Mouse (Mus musculus): Measurements from ENCODE around the gene Tspo2. TPM values are rescaled to one million over a fixed set of nuclear protein-coding genes. Genes with fewer than 3 reads are reported as not detected.

Gene Tspo2
- total RNA-seq (2023): not detected

DNA sequence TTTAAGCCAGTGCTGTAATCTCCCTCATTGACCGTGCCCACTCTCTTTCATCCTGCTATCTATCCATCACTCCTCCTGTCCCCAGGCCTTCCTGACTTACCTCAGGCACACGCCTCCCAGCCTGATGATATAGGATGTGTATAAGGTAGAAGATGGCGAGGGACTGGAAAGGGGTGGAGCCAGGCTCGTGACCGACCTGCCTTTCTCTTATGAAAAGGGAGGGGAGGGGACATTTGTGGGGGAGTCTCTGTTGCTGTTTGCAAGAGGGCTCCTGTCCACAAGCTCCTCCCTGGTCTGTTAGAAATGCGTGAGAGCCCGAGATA, at the start of gene Tspo2:
TSS of gene Tspo2 (minus strand) at position 170 of the 323 bp plus-strand sequence.

DNA sequence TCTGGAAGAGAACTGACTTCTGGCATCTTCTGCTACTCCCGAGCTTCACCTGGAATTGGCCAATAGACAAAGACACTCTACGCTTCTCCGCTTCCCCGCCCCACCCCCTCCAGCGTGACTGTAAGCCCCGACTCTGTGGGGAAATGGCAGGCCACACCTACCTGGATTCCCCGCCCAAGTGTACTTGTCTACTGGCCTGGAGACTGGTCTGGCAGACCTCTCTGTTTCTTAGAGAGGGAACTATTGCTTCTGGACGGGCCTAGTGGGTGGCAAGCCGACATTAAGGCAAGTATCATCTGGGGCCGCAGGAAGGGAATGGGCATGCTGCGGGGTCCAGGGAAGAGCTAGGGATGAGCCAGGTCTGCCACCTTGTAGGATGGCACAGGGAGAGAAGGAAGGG, 3.4 kb upstream of the Tspo2 start, which contains the start of gene Unc5cl:
TSS of gene Unc5cl (plus strand) at position 214 of the 400 bp plus-strand sequence.

DNA sequence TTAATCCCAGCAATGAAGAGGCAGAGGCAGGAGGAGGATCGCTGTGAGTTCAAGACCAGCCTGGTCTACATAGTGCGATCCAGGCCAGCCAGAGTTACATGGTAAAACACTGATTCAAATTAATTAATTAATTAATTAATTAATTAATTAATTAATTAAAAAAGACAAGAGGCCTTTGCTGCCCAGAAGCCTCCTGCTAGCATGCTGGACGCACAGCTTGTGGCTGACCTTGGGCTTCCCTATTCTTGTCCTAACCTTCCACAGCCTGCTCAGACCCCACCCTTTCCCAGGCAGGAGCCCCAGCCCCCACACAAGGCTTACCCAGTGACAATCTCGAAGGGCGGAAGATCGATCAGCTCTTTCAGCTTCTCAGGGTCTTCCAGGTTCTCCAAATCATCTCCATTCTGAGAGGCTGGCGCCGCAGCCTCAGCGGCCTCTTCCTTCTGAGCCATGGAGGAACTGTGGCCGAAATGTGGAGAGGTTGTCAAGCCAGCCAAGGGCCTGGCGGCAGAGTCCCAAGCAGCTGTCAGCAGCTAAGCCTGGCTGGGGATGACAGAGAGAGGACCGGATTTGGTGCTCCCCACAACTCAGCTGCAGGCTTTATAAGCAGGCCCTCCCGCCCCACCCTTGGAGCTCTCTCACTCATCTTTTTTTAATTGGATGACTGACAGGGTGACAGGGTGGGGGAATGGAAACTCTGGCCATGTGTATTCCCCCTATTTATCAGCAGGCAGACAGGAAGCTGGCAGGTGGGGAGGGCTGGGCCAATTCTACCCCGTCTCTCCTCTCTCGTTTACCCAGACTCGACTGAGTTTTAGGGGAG, 19.0 kb downstream of the Tspo2 start, which contains the start of gene Apobec2:
TSS of gene Apobec2 (minus strand) at position 773 of the 823 bp plus-strand sequence.

DNA sequence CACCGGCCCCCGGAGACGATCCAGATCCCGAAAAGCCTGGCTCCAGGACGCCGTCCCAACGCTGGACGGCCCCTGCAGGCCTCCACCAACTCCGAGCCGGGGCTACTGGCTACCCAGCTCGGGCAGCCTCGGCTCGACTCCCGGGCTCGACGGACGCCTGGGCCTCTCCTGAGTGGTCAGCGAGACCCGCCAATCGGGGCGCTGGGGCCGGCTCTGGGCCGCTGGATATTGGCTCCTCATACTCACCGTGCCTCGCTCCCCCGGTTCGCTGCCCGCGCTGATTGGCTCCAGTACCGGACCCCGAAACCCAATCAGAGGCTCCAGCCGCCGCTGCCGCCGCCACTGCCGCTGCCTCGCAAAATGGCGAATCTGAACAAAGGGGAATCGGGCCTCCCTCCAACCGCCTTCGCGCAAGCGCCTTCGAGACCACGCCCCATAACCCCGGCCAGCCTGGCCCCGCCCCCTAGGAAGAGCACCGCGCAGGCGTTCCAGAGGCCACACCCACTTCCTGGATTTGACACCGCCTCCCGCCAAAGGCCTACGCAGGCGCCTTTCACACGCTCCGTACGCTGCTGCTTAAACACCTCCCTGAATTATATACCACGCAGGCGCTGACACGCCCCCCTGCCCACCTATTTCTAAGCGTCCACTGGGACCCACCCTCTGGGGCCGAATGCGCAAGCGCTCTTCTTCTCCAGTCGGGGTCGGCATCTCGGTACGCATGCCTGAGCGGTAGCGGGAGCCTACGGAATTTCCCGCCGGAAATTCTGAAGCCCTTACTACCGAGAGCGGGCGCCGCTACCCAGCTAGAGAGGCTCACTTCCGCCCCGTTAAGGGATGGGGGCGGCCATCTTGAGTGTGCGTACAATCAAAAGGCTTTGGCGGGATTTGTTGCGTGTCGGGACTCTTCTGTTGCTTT, 41.7 kb downstream of the Tspo2 start, which contains the start of the genes Nfya and Oard1:
TSS of gene Nfya (minus strand) at position 527 of the 919 bp plus-strand sequence.
TSS of gene Oard1 (plus strand) at position 635 of the 919 bp plus-strand sequence.

Other genes starting within 250 kb of the Tspo2 start
- gene Trem1, start 218.8 kb downstream of the Tspo2 start, total RNA-seq (2023): 1.3 TPM
- gene Trem3, start 203.7 kb downstream of the Tspo2 start, total RNA-seq (2023): not detected
- 4.6 TPM for gene Treml4, start 187.2 kb downstream of the Tspo2 start, total RNA-seq (2023)
- gene Treml2, start 152.0 kb downstream of the Tspo2 start, total RNA-seq (2023): 98.5 TPM
- gene B430306N03Rik, start 135.4 kb downstream of the Tspo2 start, total RNA-seq (2023): 5.4 TPM
- not detected for gene Trem2, start 105.1 kb downstream of the Tspo2 start, total RNA-seq (2023)
- not detected for gene Treml1, start 91.6 kb downstream of the Tspo2 start, total RNA-seq (2023)
- gene Nfya, start 41.6 kb downstream of the Tspo2 start, total RNA-seq (2023): 74.7 TPM
- 25.7 TPM for gene Oard1, start 41.5 kb downstream of the Tspo2 start, total RNA-seq (2023)
- 2.0 TPM for gene Apobec2, start 18.6 kb downstream of the Tspo2 start, total RNA-seq (2023)
- gene Unc5cl, start 3.4 kb upstream of the Tspo2 start, total RNA-seq (2023): 12.2 TPM

Measured in CD4-positive naive resting alpha-beta T cell, adult 57 days (primary cell).